Mouse (Mus musculus) liver, embryonic 14.5 days (tissue): ENCODE results near the gene N4bp3.

Experiments
- CTCF ChIP-seq: IDR thresholded peaks from 2 replicates; pipeline ENCODE4 v1.5.1; 2016; ENCODE audit warnings: antibody characterized with exemption, low read depth, control low read depth
- EP300 ChIP-seq: IDR thresholded peaks from 2 replicates; pipeline ENCODE4 v1.6.1; 2016; ENCODE audit warnings: antibody characterized with exemption, low read depth

GRCm38 (mm10) chr11:51658291-51658690 lies 7.6 kb upstream of the N4bp3 start:
- TF ChIP-seq CTCF, result no peak
- TF ChIP-seq EP300, result no peak
